Mouse (Mus musculus) C2C12 (cell line): ENCODE results near the gene Rbm47. TPM values are rescaled to one million over a fixed set of nuclear protein-coding genes. Genes with fewer than 3 reads are reported as not detected.

ENCODE experiments used
- H3K27me3 ChIP-seq: one replicate; pipeline ENCODE4 v1.6.1; 2011; ENCODE audit not compliant: control insufficient read depth, insufficient read depth, insufficient read length
- H3K36me3 ChIP-seq: one replicate; pipeline ENCODE4 v1.6.1; 2011; ENCODE audit not compliant: control insufficient read depth, insufficient read depth
- H3K4me3 ChIP-seq: one replicate; pipeline ENCODE4 v1.5.1; 2011; ENCODE audit warnings: mild to moderate bottlenecking, control low read depth; ENCODE audit not compliant: poor library complexity, insufficient read depth, severe bottlenecking
- H3K79me2 ChIP-seq: one replicate; pipeline ENCODE4 v1.6.1; 2011; ENCODE audit not compliant: control insufficient read depth, insufficient read depth
- H3K79me3 ChIP-seq: one replicate; pipeline ENCODE4 v1.6.1; 2011; ENCODE audit warnings: low read depth, control low read depth
- H3ac ChIP-seq: one replicate; pipeline ENCODE3; 2011; ENCODE audit warnings: low read depth; ENCODE audit not compliant: control insufficient read depth, insufficient read length
- CEBPB ChIP-seq: IDR thresholded peaks from one replicate; pipeline ENCODE4 v1.6.1; 2011; ENCODE audit warnings: low read depth, mild to moderate bottlenecking, control low read depth, moderate library complexity
- CTCF ChIP-seq: IDR thresholded peaks from one replicate; pipeline ENCODE4 v1.5.1; 2011; ENCODE audit not compliant: control insufficient read depth, insufficient read depth, insufficient read length
- FOSL1 ChIP-seq: IDR thresholded peaks from one replicate; pipeline ENCODE4 v1.8.0; 2011; ENCODE audit warnings: mild to moderate bottlenecking, low read length; ENCODE audit not compliant: poor library complexity, insufficient read depth, severe bottlenecking
- MAX ChIP-seq: IDR thresholded peaks from one replicate; pipeline ENCODE4 v1.6.1; 2011; ENCODE audit warnings: mild to moderate bottlenecking, control low read depth
- MYOD1 ChIP-seq: IDR thresholded peaks from one replicate; pipeline ENCODE4 v1.6.1; 2011; ENCODE audit warnings: low read depth; ENCODE audit not compliant: control insufficient read depth, insufficient read length
- MYOG ChIP-seq: IDR thresholded peaks from one replicate; pipeline ENCODE4 v1.6.1; 2011; ENCODE audit not compliant: control insufficient read depth, insufficient read length; ENCODE audit errors: extremely low read depth
- USF1 ChIP-seq: IDR thresholded peaks from one replicate; pipeline ENCODE4 v1.6.1; 2011; ENCODE audit warnings: low read depth, mild to moderate bottlenecking, control low read depth, moderate library complexity
- polyA plus RNA-seq: library from polyadenylated mRNA; unstranded; fragments of >200 nt; fragmentation: generic; extraction: Trizol; gene quantifications from one replicate; pipeline ENCODE4 v1.2.1, GENCODE M21; 2012; ENCODE audit warnings: missing spikeins

Gene Rbm47
- polyA plus RNA-seq, 1 experiment, result 0.16 TPM

- Histone ChIP-seq H3K4me3 (no peak overlapping the region), H3K79me2 (no peaks in the 10 kb centered on the region), H3K27me3 (no peaks in the 10 kb centered on the region), H3ac (no peak overlapping the region), H3K79me3 (no peaks in the 10 kb centered on the region), H3K36me3 (no peaks in the 10 kb centered on the region)
- TF ChIP-seq CEBPB (no peak), FOSL1 (no peak), MYOD1 (no peak), CTCF (no peak), MYOG (no peak), MAX (no peak), USF1 (no peak)
These were observed 120.0 kb downstream of the Rbm47 start for GRCm38 (mm10) chr5:66052777-66053548.

- H3K79me3 ChIP-seq, result no peaks in the 10 kb centered on the region
- no peak overlapping the region for H3K4me3 ChIP-seq
- no peaks in the 10 kb centered on the region for H3K79me2 ChIP-seq
- TF ChIP-seq MAX (no peak), USF1 (no peak), MYOG (no peak), MYOD1 (no peak), CEBPB (no peak), CTCF (no peak), FOSL1 (no peak)
- H3K27me3 ChIP-seq, result no peaks in the 10 kb centered on the region
- no peaks in the 10 kb centered on the region for H3K36me3 ChIP-seq
- H3ac ChIP-seq, result no peak overlapping the region
These were observed 122.1 kb downstream of the Rbm47 start for GRCm38 (mm10) chr5:66050841-66051240.

DNA sequence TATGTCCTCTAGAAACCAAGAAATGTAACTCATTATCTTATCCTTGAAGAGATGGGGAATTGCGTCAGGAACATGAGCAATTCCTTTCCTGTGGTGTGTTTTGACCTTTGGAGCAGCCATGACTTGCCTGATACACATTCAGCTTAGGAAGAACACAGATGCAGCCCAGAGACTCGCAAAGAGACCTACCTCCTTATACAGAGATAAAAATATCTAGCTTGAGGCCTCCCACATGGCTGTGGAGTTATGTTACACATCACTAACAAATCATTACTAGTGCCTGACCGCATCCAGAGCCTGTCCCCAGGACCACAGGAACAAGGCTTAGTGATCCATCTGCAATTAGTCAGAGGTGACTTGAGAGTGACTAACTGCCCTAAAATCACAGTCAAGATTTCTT lies 126.6 kb downstream of the Rbm47 start:
- Histone ChIP-seq H3ac (no peak overlapping the region), H3K79me2 (no peaks in the 10 kb centered on the region), H3K4me3 (no peak overlapping the region), H3K36me3 (no peaks in the 10 kb centered on the region), H3K79me3 (no peaks in the 10 kb centered on the region), H3K27me3 (no peaks in the 10 kb centered on the region)
- peak; percentile 35 for TF ChIP-seq MAX
- TF ChIP-seq CEBPB, result peak; percentile 54
- TF ChIP-seq MYOD1, result no peak
- no peak for TF ChIP-seq USF1
- TF ChIP-seq FOSL1, result peak; percentile 80
- no peak for TF ChIP-seq CTCF

DNA sequence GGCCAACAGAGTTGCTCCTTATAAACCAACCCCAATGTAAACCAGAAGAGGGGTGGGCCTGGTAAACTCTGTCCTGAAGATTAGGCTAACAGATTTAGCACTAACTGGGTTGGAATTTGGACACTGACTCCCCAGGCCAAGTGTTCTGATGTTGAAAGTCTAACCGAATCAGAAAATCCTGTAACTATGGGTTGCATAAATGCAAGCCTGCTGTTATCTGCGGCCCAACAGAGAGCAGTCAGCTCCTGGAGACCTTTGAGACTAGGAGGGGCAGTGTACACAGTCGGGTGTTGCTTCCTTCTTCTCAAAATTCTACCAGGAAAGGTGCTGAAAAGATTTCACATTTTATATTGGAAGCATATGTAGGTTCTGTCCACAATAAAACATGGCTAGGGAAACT lies 129.0 kb downstream of the Rbm47 start:
- Histone ChIP-seq H3K79me3 (no peaks in the 10 kb centered on the region), H3K36me3 (no peaks in the 10 kb centered on the region), H3ac (no peak overlapping the region), H3K27me3 (no peaks in the 10 kb centered on the region), H3K4me3 (no peak overlapping the region), H3K79me2 (no peaks in the 10 kb centered on the region)
- no peak for TF ChIP-seq USF1

- Histone ChIP-seq H3K36me3 (no peaks in the 10 kb centered on the region), H3K79me2 (no peaks in the 10 kb centered on the region), H3ac (no peak overlapping the region), H3K27me3 (no peaks in the 10 kb centered on the region), H3K79me3 (no peaks in the 10 kb centered on the region), H3K4me3 (no peak overlapping the region)
- TF ChIP-seq CEBPB (no peak), MAX (no peak), MYOG (no peak)
These were observed 130.1 kb downstream of the Rbm47 start for GRCm38 (mm10) chr5:66042651-66043340.

DNA sequence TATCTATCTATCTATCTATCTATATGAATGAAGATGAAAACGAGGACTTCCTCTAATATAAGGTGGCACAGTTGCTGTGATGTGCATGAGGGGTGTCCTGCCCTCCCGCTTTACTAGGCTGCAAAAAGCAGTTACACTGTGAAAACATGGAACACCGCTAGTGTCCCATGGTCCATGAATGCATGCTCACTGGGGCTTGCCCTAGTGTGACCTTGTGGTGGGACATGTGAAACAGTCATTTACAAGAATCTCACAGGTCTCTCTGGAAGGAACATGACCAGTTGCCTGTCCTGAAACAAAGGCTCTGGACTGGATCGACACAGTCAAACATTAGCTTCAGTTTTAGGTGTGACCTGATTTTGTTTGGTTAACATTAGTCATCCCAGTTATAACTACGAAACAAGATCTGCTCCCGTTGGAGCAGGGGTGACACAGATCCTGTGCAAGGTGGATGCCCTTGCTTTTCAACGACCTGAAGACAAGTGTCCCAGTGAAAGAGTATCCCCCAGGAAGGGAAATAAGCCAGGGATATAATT lies 132.1 kb downstream of the Rbm47 start:
- Histone ChIP-seq H3K79me2 (no peaks in the 10 kb centered on the region), H3K27me3 (no peaks in the 10 kb centered on the region), H3K4me3 (no peak overlapping the region), H3K79me3 (no peaks in the 10 kb centered on the region), H3K36me3 (no peaks in the 10 kb centered on the region), H3ac (no peak overlapping the region)
- no peak for TF ChIP-seq MYOD1
